Mouse (Mus musculus) limb, embryonic 11.5 days (tissue): ENCODE measurements around the gene Cpsf6. TPM values are rescaled to one million over a fixed set of nuclear protein-coding genes. Genes with fewer than 3 reads are reported as not detected.
"Not testable (repeated sequence)": the region's sequence is repeated elsewhere in the genome, so short reads cannot be mapped to it uniquely, and the experiment has no call there.

Experiments used
- ATAC-seq: fragments of 200-750 bp; cut with Nextera tagmentation; 2 replicates; pipeline ENCODE4 v1.8.0; 2017; ENCODE audit warnings: low read depth; ENCODE audit not compliant: insufficient number of reproducible peaks, low FRiP score, low TSS enrichment
- DNase-seq: peaks from one replicate; pipeline ENCODE4 v3.0.0-alpha.2; 2015; ENCODE audit warnings: low spot score
- H3K27ac ChIP-seq: fragments of 300-500 bp; sonication (generic); replicated peaks from 2 replicates; pipeline ENCODE4 v1.5.1; 2014; ENCODE audit warnings: low read depth, mild to moderate bottlenecking, low read length
- H3K27me3 ChIP-seq: fragments of 300-500 bp; sonication (generic); 2 replicates; pipeline ENCODE4 v1.6.1; 2014; ENCODE audit warnings: mild to moderate bottlenecking, low read length, mixed read lengths; ENCODE audit not compliant: control insufficient read depth, insufficient read depth
- H3K36me3 ChIP-seq: fragments of 300-500 bp; sonication (generic); 2 replicates; pipeline ENCODE4 v1.6.1; 2014; ENCODE audit warnings: mild to moderate bottlenecking, low read length, moderate library complexity, mixed read lengths; ENCODE audit not compliant: control insufficient read depth, insufficient read depth
- H3K4me1 ChIP-seq: fragments of 300-500 bp; sonication (generic); 2 replicates; pipeline ENCODE4 v1.6.1; 2014; ENCODE audit warnings: low read length, mixed read lengths; ENCODE audit not compliant: control insufficient read depth, insufficient read depth
- H3K4me2 ChIP-seq: fragments of 300-500 bp; sonication (generic); 2 replicates; pipeline ENCODE4 v1.6.1; 2014; ENCODE audit warnings: low read depth, mild to moderate bottlenecking, moderate library complexity; ENCODE audit not compliant: severe bottlenecking
- H3K4me3 ChIP-seq: fragments of 300-500 bp; sonication (generic); 2 replicates; pipeline ENCODE4 v1.5.1; 2014; ENCODE audit warnings: low read depth, low read length
- H3K9ac ChIP-seq: fragments of 300-500 bp; sonication (generic); 2 replicates; pipeline ENCODE4 v1.6.1; 2014; ENCODE audit warnings: mild to moderate bottlenecking, low read length
- H3K9me3 ChIP-seq: fragments of 300-500 bp; sonication (generic); 2 replicates; pipeline ENCODE4 v1.6.1; 2016; ENCODE audit warnings: low read length; ENCODE audit not compliant: control insufficient read depth
- WGBS: fragments of 180-500 bp; shearing (Covaris S2); extraction: QIAGEN DNeasy Blood & Tissue Kit; methylation state at CpG from one replicate; pipeline ENCODE4 v1.1.7; 2014; 5-methylcytosine and 5-hydroxymethylcytosine counted together
- polyA plus RNA-seq: library from polyadenylated mRNA; unstranded; fragments of >200 nt; fragmentation: Nextera tagmentation; extraction: Ambion mirVana; gene quantifications from 2 replicates; pipeline ENCODE4 v1.2.1, GENCODE M21; 2014

Cpsf6 gene
- polyA plus RNA-seq, 1 experiment from 2014 or later = 225 TPM

DNA sequence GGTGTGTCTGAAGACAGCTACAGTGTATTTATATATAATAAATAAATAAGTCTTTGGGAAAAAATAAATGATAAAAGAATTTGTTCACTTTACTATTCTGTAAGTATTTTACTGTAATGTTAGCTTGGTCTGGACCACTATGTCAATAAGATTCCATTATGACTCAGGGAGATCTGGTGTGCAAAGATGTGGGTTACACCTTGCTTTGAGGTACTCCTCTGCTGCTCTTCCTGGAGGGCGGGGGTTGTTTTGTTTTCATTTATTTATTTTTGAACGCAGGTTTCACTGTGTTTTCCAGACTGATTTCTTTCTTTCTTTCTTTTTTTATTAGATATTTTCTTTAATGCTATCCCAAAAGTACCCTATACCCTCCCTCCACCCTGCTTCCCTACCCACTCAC lies 12.0 kb upstream of the Cpsf6 start:
- H3K36me3 ChIP-seq = no peaks in the 10 kb centered on the region
- no peak overlapping the region for H3K4me2 ChIP-seq
- no peak overlapping the region for H3K27ac ChIP-seq
- H3K9ac ChIP-seq = no peak overlapping the region
- WGBS = 94% methylated on average over 2 of the region's 2 CpGs
- no peaks in the 10 kb centered on the region for H3K27me3 ChIP-seq
- H3K4me3 ChIP-seq = no peak overlapping the region
- DNase-seq (no peak), ATAC-seq (no peak)
- H3K9me3 ChIP-seq = no peaks in the 10 kb centered on the region
- H3K4me1 ChIP-seq = 0 out of 2 replicates have a peak, but pooled peaks cover 1% of the 10 kb centered on the region

DNA sequence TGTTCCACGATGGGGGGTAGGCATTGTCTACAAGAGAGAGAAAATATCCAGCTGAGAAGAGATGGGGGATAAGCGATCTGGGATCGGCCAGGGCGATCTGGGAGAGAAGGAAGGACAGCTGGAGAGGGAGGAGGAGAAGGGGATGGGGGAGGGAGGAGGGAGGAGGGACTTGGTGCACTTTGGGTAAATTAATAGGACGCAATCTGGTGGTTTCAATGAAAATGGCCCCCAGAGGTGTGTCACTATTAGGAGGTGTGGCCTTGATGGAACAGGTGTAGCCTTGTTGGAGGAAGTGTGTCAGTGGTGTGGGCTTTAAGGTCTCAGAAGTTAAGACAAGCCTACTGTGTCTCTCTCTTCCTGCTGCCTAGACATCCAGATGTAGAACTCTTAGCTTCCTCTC lies 11.2 kb upstream of the Cpsf6 start:
- 27% methylated on average over 5 of the region's 5 CpGs for whole genome bisulfite sequencing
- ATAC-seq (no peak), DNase-seq (no peak)
- Histone ChIP-seq H3K9me3 (no peaks in the 10 kb centered on the region), H3K27ac (no peak overlapping the region), H3K4me3 (no peak overlapping the region), H3K9ac (no peak overlapping the region), H3K36me3 (no peaks in the 10 kb centered on the region), H3K27me3 (no peaks in the 10 kb centered on the region), H3K4me2 (no peak overlapping the region), H3K4me1 (no peaks in the 10 kb centered on the region)

DNA sequence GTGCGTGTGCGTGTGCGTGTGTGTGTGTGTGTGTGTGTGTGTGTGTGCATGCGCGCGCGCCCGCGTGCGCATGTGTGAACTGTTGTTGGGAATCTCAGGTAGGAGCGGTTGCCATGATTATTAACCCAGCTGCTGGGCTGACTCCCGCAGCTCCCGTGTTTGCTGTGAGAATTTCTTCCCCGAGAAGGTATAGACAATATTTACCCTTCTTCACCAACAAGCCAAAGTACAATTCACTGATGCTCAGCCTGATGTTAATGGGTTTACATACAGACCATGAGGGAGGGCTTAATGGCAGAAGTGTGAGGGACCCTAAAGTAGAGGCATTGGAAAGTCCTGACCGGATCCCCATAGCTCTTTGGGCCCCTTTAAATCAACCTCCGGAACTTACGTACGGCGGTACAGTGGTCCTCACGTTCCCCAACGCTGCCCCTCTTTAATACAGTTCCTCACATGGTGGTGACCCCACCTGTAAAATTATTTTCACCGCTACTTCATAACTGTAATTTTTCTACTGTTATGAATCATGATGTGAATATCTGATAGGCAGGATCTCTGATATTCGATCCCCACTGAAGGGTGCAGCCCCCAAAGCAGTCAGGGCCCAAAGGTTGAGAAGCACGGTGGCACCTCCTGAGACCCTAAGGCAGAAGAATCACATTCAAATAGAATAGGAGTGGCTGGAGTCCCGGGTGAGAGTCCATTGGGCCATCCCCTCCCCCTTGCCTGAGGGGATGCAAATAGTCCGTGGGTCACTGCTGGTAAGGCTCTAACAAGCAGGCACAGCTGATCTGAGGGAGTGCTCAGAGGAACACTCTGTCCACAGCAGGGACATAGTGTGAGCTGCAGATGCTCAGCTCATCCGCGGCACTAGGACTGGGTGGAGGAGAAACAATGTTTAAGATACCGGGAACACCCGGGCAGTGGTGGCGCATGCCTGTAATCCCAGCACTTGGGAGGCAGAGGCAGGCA lies 10.4 kb upstream of the Cpsf6 start:
- H3K4me1 ChIP-seq = no peaks in the 10 kb centered on the region
- no peaks in the 10 kb centered on the region for H3K27me3 ChIP-seq
- no peak overlapping the region for H3K4me2 ChIP-seq
- ATAC-seq (no peak), DNase-seq (no peak)
- H3K9ac ChIP-seq = no peak overlapping the region
- H3K9me3 ChIP-seq = no peaks in the 10 kb centered on the region
- H3K27ac ChIP-seq = no peak overlapping the region
- H3K4me3 ChIP-seq = no peak overlapping the region
- no peaks in the 10 kb centered on the region for H3K36me3 ChIP-seq
- 55% methylated on average over 31 of the region's 31 CpGs for WGBS

DNA sequence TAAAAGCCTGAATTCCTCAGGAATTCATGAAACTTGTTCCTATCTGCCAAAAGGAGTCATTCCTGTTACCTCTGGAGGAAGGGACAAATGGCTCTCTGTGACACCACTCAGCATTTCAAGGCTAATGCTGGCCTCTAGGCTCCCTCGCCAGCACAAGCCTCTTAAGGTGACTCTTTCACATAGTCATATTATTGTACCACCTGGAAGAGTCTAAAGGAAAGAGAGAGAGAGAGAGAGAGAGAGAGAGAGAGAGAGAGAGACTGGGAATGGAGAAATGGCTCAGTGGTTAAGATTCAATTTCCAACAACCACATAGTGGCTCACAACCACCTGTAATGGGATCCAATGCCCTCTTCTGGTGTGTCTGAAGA lies 9.5 kb upstream of the Cpsf6 start:
- DNase-seq = no peak
- no peak overlapping the region for H3K27ac ChIP-seq
- no peak overlapping the region for H3K4me2 ChIP-seq
- no peaks in the 10 kb centered on the region for H3K9me3 ChIP-seq
- H3K4me1 ChIP-seq = no peaks in the 10 kb centered on the region
- no peaks in the 10 kb centered on the region for H3K36me3 ChIP-seq
- no peak overlapping the region for H3K4me3 ChIP-seq
- no peaks in the 10 kb centered on the region for H3K27me3 ChIP-seq
- WGBS = 74% methylated on average over 1 of the region's 1 CpGs
- ATAC-seq = no peak
- H3K9ac ChIP-seq = no peak overlapping the region

DNA sequence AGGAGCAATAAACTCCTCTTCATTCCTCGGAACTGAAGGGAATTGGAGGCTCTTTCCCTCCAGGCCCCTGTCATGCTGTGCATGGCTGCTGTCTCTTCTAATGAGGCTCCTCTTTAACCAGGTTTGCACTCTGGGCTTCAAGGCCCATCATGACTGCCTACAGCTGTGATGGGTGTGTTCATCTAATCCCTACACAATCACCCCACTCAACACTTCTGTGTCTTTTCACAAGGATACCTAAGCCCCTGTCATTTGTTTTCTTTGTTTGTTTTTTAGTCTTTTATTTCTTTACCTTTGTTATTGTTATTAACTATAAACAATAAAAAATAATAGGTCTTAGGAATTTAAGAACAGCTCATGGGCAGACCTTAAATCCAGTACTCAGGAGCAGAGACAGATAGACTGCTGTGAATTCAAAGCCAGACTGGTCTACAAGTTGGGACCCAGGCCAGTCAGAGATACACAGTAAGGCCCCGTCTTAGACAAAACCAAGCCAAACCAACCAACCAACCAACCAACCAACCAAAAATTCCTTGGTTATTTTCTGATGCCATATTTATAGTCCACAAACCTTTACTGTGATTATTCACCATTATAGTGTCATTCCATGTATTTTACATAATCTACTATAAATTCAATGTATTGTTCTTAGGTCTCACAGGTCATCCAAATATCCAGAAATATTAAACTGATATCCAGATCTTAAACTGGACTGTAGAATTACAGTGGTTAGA lies 9.0 kb upstream of the Cpsf6 start:
- 52% methylated on average over 2 of the region's 2 CpGs for WGBS
- no peak overlapping the region for H3K27ac ChIP-seq
- no peak for DNase-seq
- H3K36me3 ChIP-seq = no peaks in the 10 kb centered on the region
- H3K4me3 ChIP-seq = no peak overlapping the region
- no peak overlapping the region for H3K4me2 ChIP-seq
- no peak overlapping the region for H3K9ac ChIP-seq
- no peaks in the 10 kb centered on the region for H3K27me3 ChIP-seq
- H3K9me3 ChIP-seq = no peaks in the 10 kb centered on the region
- no peaks in the 10 kb centered on the region for H3K4me1 ChIP-seq
- no peak for ATAC-seq

DNA sequence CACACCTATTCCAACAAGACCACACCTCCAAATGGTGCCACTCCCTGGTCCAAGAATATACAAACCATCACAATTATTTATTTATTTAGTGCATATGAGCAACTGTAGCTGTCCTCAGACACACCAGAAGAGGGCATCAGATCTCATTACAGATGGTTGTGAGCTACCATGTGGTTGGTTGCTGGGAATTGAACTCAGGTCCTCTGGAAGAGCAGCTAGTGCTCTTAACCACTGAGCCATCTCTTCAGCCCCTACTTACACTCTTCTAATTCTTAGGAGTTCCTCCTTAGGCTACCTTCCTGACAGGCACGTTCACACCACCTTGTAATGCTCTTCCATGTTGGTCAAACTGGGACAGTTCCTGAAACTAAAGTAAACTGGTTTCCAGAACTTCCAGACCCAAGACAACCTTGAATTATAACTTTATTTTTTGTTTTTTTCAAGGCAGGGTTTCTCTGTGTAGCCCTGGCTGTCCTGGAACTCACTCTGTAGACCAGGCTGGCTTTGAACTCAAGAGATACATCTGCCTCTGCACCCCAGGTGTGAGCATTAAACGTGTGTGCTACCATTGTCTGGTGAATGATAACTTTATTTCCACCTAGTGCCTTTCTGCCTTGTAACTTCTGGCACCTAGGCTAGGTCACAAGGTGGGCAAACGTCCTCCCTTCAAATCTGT lies 8.3 kb upstream of the Cpsf6 start:
- H3K4me3 ChIP-seq, H3K27ac ChIP-seq, H3K27me3 ChIP-seq, H3K36me3 ChIP-seq, DNase-seq, H3K4me2 ChIP-seq, H3K9me3 ChIP-seq, ATAC-seq, H3K4me1 ChIP-seq, H3K9ac ChIP-seq: not testable (repeated sequence)
- 41% methylated on average over 3 of the region's 3 CpGs for WGBS

DNA sequence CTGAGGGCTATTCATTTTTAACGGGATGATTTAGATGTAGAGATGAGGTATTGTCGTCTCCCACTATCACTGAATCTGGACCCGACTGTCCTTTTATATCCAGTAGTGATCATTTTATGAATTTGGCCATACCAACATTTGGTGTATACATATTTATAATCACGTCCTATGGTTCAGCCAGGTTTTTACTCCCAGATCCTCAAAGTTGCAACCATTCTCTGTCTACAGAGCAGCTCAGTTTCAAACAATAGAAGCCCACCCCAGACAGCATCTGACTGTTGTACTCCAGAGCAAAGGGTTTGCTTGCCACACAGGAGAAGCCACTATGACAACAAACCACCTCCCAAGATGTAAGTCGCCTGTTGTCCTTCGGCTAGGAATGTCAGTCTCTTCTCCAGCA lies 7.2 kb upstream of the Cpsf6 start:
- no peak overlapping the region for H3K27ac ChIP-seq
- no peaks in the 10 kb centered on the region for H3K9me3 ChIP-seq
- no peak overlapping the region for H3K4me3 ChIP-seq
- H3K4me2 ChIP-seq = no peak overlapping the region
- H3K27me3 ChIP-seq = no peaks in the 10 kb centered on the region
- no peaks in the 10 kb centered on the region for H3K4me1 ChIP-seq
- no peak for DNase-seq
- 86% methylated on average over 6 of the region's 6 CpGs for WGBS
- no peak overlapping the region for H3K9ac ChIP-seq
- no peak for ATAC-seq
- H3K36me3 ChIP-seq = no peaks in the 10 kb centered on the region

GRCm38 (mm10) chr10:117386261-117386660 lies 6.4 kb upstream of the Cpsf6 start:
- no peaks in the 10 kb centered on the region for H3K9me3 ChIP-seq
- no peak for ATAC-seq
- no peaks in the 10 kb centered on the region for H3K36me3 ChIP-seq
- H3K4me2 ChIP-seq = no peak overlapping the region
- DNase-seq = no peak
- H3K27ac ChIP-seq = no peak overlapping the region
- 81% methylated on average over 1 of the region's 1 CpGs for WGBS
- no peaks in the 10 kb centered on the region for H3K4me1 ChIP-seq
- H3K9ac ChIP-seq = no peak overlapping the region
- no peak overlapping the region for H3K4me3 ChIP-seq
- H3K27me3 ChIP-seq = no peaks in the 10 kb centered on the region
